Mouse (Mus musculus): ENCODE measurements around the gene Olfr98. TPM values are rescaled to one million over a fixed set of nuclear protein-coding genes. Genes with fewer than 3 reads are reported as not detected.
"Not testable (repeated sequence)": the region's sequence is repeated elsewhere in the genome, so short reads cannot be mapped to it uniquely, and the experiment has no call there.

Gene Olfr98
- polyA plus RNA-seq, 1 experiment from 2014 or later: not detected

GRCm38 (mm10) chr17:37249460-37249859, 14.1 kb downstream of the Olfr98 start:
- H3K4me1 ChIP-seq: no peaks in the 10 kb centered on the region
- no peaks in the 10 kb centered on the region for H3K9me3 ChIP-seq (replicated peaks)
- no peak overlapping the region for H3K9ac ChIP-seq
- no peak overlapping the region for H3K4me2 ChIP-seq (replicated peaks)
- no peak for ATAC-seq (ENCODE audit: insufficient number of reproducible peaks, low FRiP score, low TSS enrichment, low read depth)
- no peak overlapping the region for H3K27ac ChIP-seq (replicated peaks)
- no peaks in the 10 kb centered on the region for H3K27me3 ChIP-seq
- no peak overlapping the region for H3K4me3 ChIP-seq (replicated peaks)
- H3K36me3 ChIP-seq: no peaks in the 10 kb centered on the region

GRCm38 (mm10) chr17:37246715-37247114, 16.8 kb downstream of the Olfr98 start:
- Histone ChIP-seq H3K27me3 (no peaks in the 10 kb centered on the region), H3K9me3 (replicated peaks) (no peaks in the 10 kb centered on the region), H3K36me3 (no peaks in the 10 kb centered on the region), H3K4me2 (replicated peaks) (no peak overlapping the region), H3K4me1 (no peaks in the 10 kb centered on the region), H3K4me3 (replicated peaks) (no peak overlapping the region), H3K27ac (replicated peaks) (no peak overlapping the region), H3K9ac (no peak overlapping the region)
- 25% methylated on average over 5 of the region's 5 CpGs for WGBS
- no peak for ATAC-seq (ENCODE audit: insufficient number of reproducible peaks, low FRiP score, low TSS enrichment, low read depth)

- H3K9ac ChIP-seq: no peak overlapping the region
- ATAC-seq (ENCODE audit: insufficient number of reproducible peaks, low FRiP score, low TSS enrichment, low read depth): no peak
- no peaks in the 10 kb centered on the region for H3K36me3 ChIP-seq
- H3K4me2 ChIP-seq (replicated peaks): no peak overlapping the region
- H3K4me1 ChIP-seq: no peaks in the 10 kb centered on the region
- 51% methylated on average over 3 of the region's 3 CpGs for WGBS
- no peak overlapping the region for H3K27ac ChIP-seq (replicated peaks)
- no peaks in the 10 kb centered on the region for H3K27me3 ChIP-seq
- no peaks in the 10 kb centered on the region for H3K9me3 ChIP-seq (replicated peaks)
- no peak overlapping the region for H3K4me3 ChIP-seq (replicated peaks)
Measured at GRCm38 (mm10) chr17:37242198-37242597, 21.4 kb downstream of the Olfr98 start.

- ATAC-seq (ENCODE audit: insufficient number of reproducible peaks, low FRiP score, low TSS enrichment, low read depth); H3K4me2 ChIP-seq (replicated peaks); H3K36me3 ChIP-seq; H3K4me3 ChIP-seq (replicated peaks); H3K27ac ChIP-seq (replicated peaks); H3K9ac ChIP-seq; H3K4me1 ChIP-seq; H3K9me3 ChIP-seq (replicated peaks); H3K27me3 ChIP-seq: not testable (repeated sequence)
- WGBS: 92% methylated on average over 2 of the region's 2 CpGs
Measured at GRCm38 (mm10) chr17:37237230-37237629, 26.3 kb downstream of the Olfr98 start, which contains the start of gene Olfr97. Olfr97 (minus strand) TSS chr17:37237330.

GRCm38 (mm10) chr17:37221879-37222278, 41.7 kb downstream of the Olfr98 start:
- Histone ChIP-seq H3K4me3 (replicated peaks) (no peak overlapping the region), H3K4me2 (replicated peaks) (no peak overlapping the region), H3K9me3 (replicated peaks) (no peaks in the 10 kb centered on the region), H3K27me3 (no peaks in the 10 kb centered on the region), H3K27ac (replicated peaks) (no peak overlapping the region), H3K4me1 (no peaks in the 10 kb centered on the region), H3K36me3 (no peaks in the 10 kb centered on the region), H3K9ac (no peak overlapping the region)
- WGBS: 30% methylated on average over 1 of the region's 1 CpGs
- ATAC-seq (ENCODE audit: insufficient number of reproducible peaks, low FRiP score, low TSS enrichment, low read depth): no peak

- no peaks in the 10 kb centered on the region for H3K27me3 ChIP-seq
- WGBS: 60% methylated on average over 4 of the region's 4 CpGs
- no peak within 1 kb of the TSS for H3K9ac ChIP-seq
- ATAC-seq (ENCODE audit: insufficient number of reproducible peaks, low FRiP score, low TSS enrichment, low read depth): no peak
- H3K9me3 ChIP-seq (replicated peaks): no peaks in the 10 kb centered on the region
- no peak within 1 kb of the TSS for H3K4me2 ChIP-seq (replicated peaks)
- no peaks in the 10 kb centered on the region for H3K36me3 ChIP-seq
- H3K4me1 ChIP-seq: no peaks in the 10 kb centered on the region
- no peak within 1 kb of the TSS for H3K27ac ChIP-seq (replicated peaks)
- H3K4me3 ChIP-seq (replicated peaks): no peak within 1 kb of the TSS
Measured at GRCm38 (mm10) chr17:37219846-37220245, 43.7 kb downstream of the Olfr98 start, which contains the start of gene Olfr96. Olfr96 (plus strand) TSS chr17:37220146.

- H3K4me1 ChIP-seq: no peaks in the 10 kb centered on the region
- no peaks in the 10 kb centered on the region for H3K36me3 ChIP-seq
- ATAC-seq (ENCODE audit: insufficient number of reproducible peaks, low FRiP score, low TSS enrichment, low read depth): no peak
- H3K9me3 ChIP-seq (replicated peaks): no peaks in the 10 kb centered on the region
- no peak overlapping the region for H3K4me3 ChIP-seq (replicated peaks)
- H3K27me3 ChIP-seq: no peaks in the 10 kb centered on the region
- H3K9ac ChIP-seq: no peak overlapping the region
- WGBS: 84% methylated on average over 3 of the region's 3 CpGs
- no peak overlapping the region for H3K27ac ChIP-seq (replicated peaks)
- no peak overlapping the region for H3K4me2 ChIP-seq (replicated peaks)
Measured at GRCm38 (mm10) chr17:37218486-37218885, 45.1 kb downstream of the Olfr98 start.

GRCm38 (mm10) chr17:37213018-37213417, 50.5 kb downstream of the Olfr98 start, which contains the start of gene Olfr95:
Olfr95 (minus strand) TSS chr17:37213118.
- no peak for ATAC-seq (ENCODE audit: insufficient number of reproducible peaks, low FRiP score, low TSS enrichment, low read depth)
- Histone ChIP-seq H3K9me3 (replicated peaks) (no peaks in the 10 kb centered on the region), H3K27ac (replicated peaks) (no peak within 1 kb of the TSS), H3K36me3 (no peaks in the 10 kb centered on the region), H3K4me1 (peaks cover 4% of the 10 kb centered on the region; the same call in 1 of the 2 replicates), H3K27me3 (peaks cover 20% of the 10 kb centered on the region), H3K4me2 (replicated peaks) (no peak within 1 kb of the TSS), H3K9ac (no peak within 1 kb of the TSS), H3K4me3 (replicated peaks) (no peak within 1 kb of the TSS)
- 63% methylated on average over 3 of the region's 3 CpGs for WGBS

Other genes with a start within 250 kb of the Olfr98 start
- gene Mog, start 240.4 kb downstream of the Olfr98 start, polyA plus RNA-seq (2015; fragmentation: Nextera tagmentation; extraction: Ambion mirVana): 0.09 TPM in 1 of 2 replicates, not detected in the other
- 11.5 and 15.0 TPM in 2 replicates for gene Gabbr1, start 217.8 kb downstream of the Olfr98 start, polyA plus RNA-seq (2015; fragmentation: Nextera tagmentation; extraction: Ambion mirVana)
- 0.07 TPM in 1 of 2 replicates, not detected in the other for gene Olfr90, start 175.2 kb downstream of the Olfr98 start, polyA plus RNA-seq (2015; fragmentation: Nextera tagmentation; extraction: Ambion mirVana)
- not detected in 2 replicates for gene Olfr91, start 165.5 kb downstream of the Olfr98 start, polyA plus RNA-seq (2015; fragmentation: Nextera tagmentation; extraction: Ambion mirVana)
- not detected in 2 replicates for gene Olfr92, start 143.7 kb downstream of the Olfr98 start, polyA plus RNA-seq (2015; fragmentation: Nextera tagmentation; extraction: Ambion mirVana)
- 0.05 TPM in 1 of 2 replicates, not detected in the other for gene Olfr93, start 102.3 kb downstream of the Olfr98 start, polyA plus RNA-seq (2015; fragmentation: Nextera tagmentation; extraction: Ambion mirVana)
- 0.18 TPM in 1 of 2 replicates, not detected in the other for gene Ubd, start 69.9 kb downstream of the Olfr98 start, polyA plus RNA-seq (2015; fragmentation: Nextera tagmentation; extraction: Ambion mirVana)
- 0.12 TPM in 1 of 2 replicates, not detected in the other for gene Olfr94, start 62.8 kb downstream of the Olfr98 start, polyA plus RNA-seq (2015; fragmentation: Nextera tagmentation; extraction: Ambion mirVana)
- gene Olfr95, start 50.6 kb downstream of the Olfr98 start, polyA plus RNA-seq (2015; fragmentation: Nextera tagmentation; extraction: Ambion mirVana): not detected in 2 replicates
- gene Olfr96, start 43.6 kb downstream of the Olfr98 start, polyA plus RNA-seq (2015; fragmentation: Nextera tagmentation; extraction: Ambion mirVana): 0.14 and 0.31 TPM in 2 replicates
- gene Olfr97, start 26.4 kb downstream of the Olfr98 start, polyA plus RNA-seq (2015; fragmentation: Nextera tagmentation; extraction: Ambion mirVana): not detected in 2 replicates
- gene H2-M3, start 6.5 kb upstream of the Olfr98 start, polyA plus RNA-seq (2015; fragmentation: Nextera tagmentation; extraction: Ambion mirVana): 1.7 and 2.6 TPM in 2 replicates
- 0.16 TPM in 1 of 2 replicates, not detected in the other for gene Olfr99, start 19.7 kb upstream of the Olfr98 start, polyA plus RNA-seq (2015; fragmentation: Nextera tagmentation; extraction: Ambion mirVana)
- 0.17 TPM in 1 of 2 replicates, not detected in the other for gene Olfr101, start 40.6 kb upstream of the Olfr98 start, polyA plus RNA-seq (2015; fragmentation: Nextera tagmentation; extraction: Ambion mirVana)
- 0.15 and 0.21 TPM in 2 replicates for gene Olfr102, start 53.3 kb upstream of the Olfr98 start, polyA plus RNA-seq (2015; fragmentation: Nextera tagmentation; extraction: Ambion mirVana)
- gene Olfr103, start 75.9 kb upstream of the Olfr98 start, polyA plus RNA-seq (2015; fragmentation: Nextera tagmentation; extraction: Ambion mirVana): 0.11 TPM in 1 of 2 replicates, not detected in the other
- 0.05 TPM in 1 of 2 replicates, not detected in the other for gene Olfr104-ps, start 95.8 kb upstream of the Olfr98 start, polyA plus RNA-seq (2015; fragmentation: Nextera tagmentation; extraction: Ambion mirVana)
- gene Olfr105-ps, start 115.3 kb upstream of the Olfr98 start, polyA plus RNA-seq (2015; fragmentation: Nextera tagmentation; extraction: Ambion mirVana): not detected in 2 replicates
- gene Olfr106-ps, start 126.6 kb upstream of the Olfr98 start, polyA plus RNA-seq (2015; fragmentation: Nextera tagmentation; extraction: Ambion mirVana): 0.12 TPM in 1 of 2 replicates, not detected in the other
- 0.07 and 0.17 TPM in 2 replicates for gene Olfr107, start 135.5 kb upstream of the Olfr98 start, polyA plus RNA-seq (2015; fragmentation: Nextera tagmentation; extraction: Ambion mirVana)
- gene Olfr108, start 181.7 kb upstream of the Olfr98 start, polyA plus RNA-seq (2015; fragmentation: Nextera tagmentation; extraction: Ambion mirVana): not detected in 2 replicates
- not detected in 2 replicates for gene Olfr109, start 195.2 kb upstream of the Olfr98 start, polyA plus RNA-seq (2015; fragmentation: Nextera tagmentation; extraction: Ambion mirVana)
- not detected in 2 replicates for gene H2-M2, start 219.8 kb upstream of the Olfr98 start, polyA plus RNA-seq (2015; fragmentation: Nextera tagmentation; extraction: Ambion mirVana)
- 0.16 TPM in 1 of 2 replicates, not detected in the other for gene Olfr110, start 228.7 kb upstream of the Olfr98 start, polyA plus RNA-seq (2015; fragmentation: Nextera tagmentation; extraction: Ambion mirVana)
- not detected in 2 replicates for gene Olfr111, start 244.3 kb upstream of the Olfr98 start, polyA plus RNA-seq (2015; fragmentation: Nextera tagmentation; extraction: Ambion mirVana)